Mouse (Mus musculus): ENCODE measurements around the gene Chrng.

Gene Chrng

GRCm38 (mm10) chr1:87259316-87259715, 54.9 kb downstream of the Chrng start:
- no peak for DNase-seq
